Mouse (Mus musculus) olfactory bulb, adult 2 months (tissue): ENCODE results near the gene Dtnb. TPM values are rescaled to one million over a fixed set of nuclear protein-coding genes. Genes with fewer than 3 reads are reported as not detected.
A peak's percentile ranks its signal among the peaks of the same experiment; 100 is the strongest.

Source experiments
- H3K27ac ChIP-seq: fragments of 200-500 bp; 2 replicates; pipeline ENCODE4 v1.5.1; 2012; ENCODE audit warnings: low read depth, low read length; ENCODE audit not compliant: insufficient read depth
- H3K4me1 ChIP-seq: fragments of 200-500 bp; 2 replicates; pipeline ENCODE4 v1.6.1; 2012; ENCODE audit warnings: low read length; ENCODE audit not compliant: control insufficient read depth, insufficient read depth
- H3K4me3 ChIP-seq: fragments of 200-500 bp; 2 replicates; pipeline ENCODE4 v1.5.1; 2012; ENCODE audit warnings: mild to moderate bottlenecking, low read depth, low read length, moderate library complexity; ENCODE audit not compliant: insufficient read depth
- CTCF ChIP-seq: fragments of 200-500 bp; IDR thresholded peaks from 2 replicates; pipeline ENCODE4 v1.5.1; 2012; ENCODE audit warnings: low read depth, mild to moderate bottlenecking, low read length, moderate library complexity; ENCODE audit not compliant: insufficient read depth
- POLR2A ChIP-seq: fragments of 200-500 bp; IDR thresholded peaks from 2 replicates; pipeline ENCODE4 v1.6.1; 2012; ENCODE audit warnings: mild to moderate bottlenecking, low read depth, low read length, moderate library complexity; ENCODE audit not compliant: insufficient read depth
- WGBS: fragments of 180-500 bp; shearing (Covaris S2); methylation state at CpG from one replicate; pipeline ENCODE4 v1.1.7; 2018; 5-methylcytosine and 5-hydroxymethylcytosine counted together
- polyA plus RNA-seq: library from polyadenylated mRNA; stranded (reverse); fragments of >200 nt; gene quantifications from 2 replicates; pipeline ENCODE4 v1.2.4, GENCODE M21; 2012; ENCODE audit warnings: low replicate concordance; ENCODE audit not compliant: missing spikeins, insufficient read depth, insufficient read length

The Dtnb gene
- polyA plus RNA-seq, 1 experiment = not detected

GRCm38 (mm10) chr12:3619021-3619367 is 46.8 kb downstream of the Dtnb start:
- TF ChIP-seq POLR2A = no peak
- TF ChIP-seq CTCF = no peak
- Histone ChIP-seq H3K27ac (no peak overlapping the region), H3K4me3 (no peak overlapping the region), H3K4me1 (no peaks in the 10 kb centered on the region)
- WGBS = 95% methylated on average over 3 of the region's 3 CpGs

GRCm38 (mm10) chr12:3626880-3627279 is 54.7 kb downstream of the Dtnb start:
- WGBS = 88% methylated on average over 4 of the region's 4 CpGs
- TF ChIP-seq POLR2A (no peak), CTCF (no peak)
- H3K4me1 ChIP-seq = no peaks in the 10 kb centered on the region
- no peak overlapping the region for H3K4me3 ChIP-seq
- H3K27ac ChIP-seq = no peak overlapping the region

- 49% methylated on average over 3 of the region's 3 CpGs for WGBS
- Histone ChIP-seq H3K4me3 (no peak overlapping the region), H3K4me1 (no peaks in the 10 kb centered on the region), H3K27ac (no peak overlapping the region)
- TF ChIP-seq CTCF (no peak), POLR2A (no peak)
Measured at GRCm38 (mm10) chr12:3641931-3642330, 69.8 kb downstream of the Dtnb start.

- H3K4me3 ChIP-seq = no peak overlapping the region
- 45% methylated on average over 7 of the region's 7 CpGs for WGBS
- H3K4me1 ChIP-seq = peaks cover 2% of the 10 kb centered on the region; the same call in 1 of the 2 replicates
- no peak overlapping the region for H3K27ac ChIP-seq
- TF ChIP-seq CTCF = no peak
- TF ChIP-seq POLR2A = no peak
Measured at GRCm38 (mm10) chr12:3656799-3657198, 84.6 kb downstream of the Dtnb start.

- TF ChIP-seq POLR2A = no peak
- TF ChIP-seq CTCF = no peak
- Histone ChIP-seq H3K4me3 (no peak overlapping the region), H3K4me1 (peaks cover 2% of the 10 kb centered on the region; the same call in 1 of the 2 replicates), H3K27ac (no peak overlapping the region)
- 65% methylated on average over 4 of the region's 4 CpGs for WGBS
Measured at GRCm38 (mm10) chr12:3657234-3657633, 85.1 kb downstream of the Dtnb start.

- no peak for TF ChIP-seq POLR2A
- TF ChIP-seq CTCF = no peak
- Histone ChIP-seq H3K4me3 (no peak overlapping the region), H3K4me1 (peaks cover 5% of the 10 kb centered on the region), H3K27ac (no peak overlapping the region)
- 75% methylated on average over 10 of the region's 10 CpGs for WGBS
Measured at GRCm38 (mm10) chr12:3657786-3658185, 85.6 kb downstream of the Dtnb start.

- no peak overlapping the region for H3K27ac ChIP-seq
- TF ChIP-seq CTCF (no peak), POLR2A (no peak)
- peaks cover 9% of the 10 kb centered on the region for H3K4me1 ChIP-seq
- 80% methylated on average over 4 of the region's 4 CpGs for WGBS
- no peak overlapping the region for H3K4me3 ChIP-seq
Measured at GRCm38 (mm10) chr12:3659554-3660311, 87.6 kb downstream of the Dtnb start.

GRCm38 (mm10) chr12:3660985-3661635 is 88.9 kb downstream of the Dtnb start:
- Histone ChIP-seq H3K4me3 (no peak overlapping the region), H3K27ac (peak overlapping the region; percentile 35), H3K4me1 (peaks cover 9% of the 10 kb centered on the region)
- WGBS = 41% methylated on average over 1 of the region's 1 CpGs
- TF ChIP-seq CTCF (no peak), POLR2A (no peak)

GRCm38 (mm10) chr12:3662660-3663059 is 90.5 kb downstream of the Dtnb start:
- peak overlapping the region; percentile 29; the same call in 1 of the 2 replicates for H3K27ac ChIP-seq
- H3K4me1 ChIP-seq = peaks cover 9% of the 10 kb centered on the region
- H3K4me3 ChIP-seq = no peak overlapping the region
- TF ChIP-seq CTCF (no peak), POLR2A (no peak)

GRCm38 (mm10) chr12:3663386-3663785 is 91.2 kb downstream of the Dtnb start:
- 84% methylated on average over 7 of the region's 7 CpGs for WGBS
- H3K4me1 ChIP-seq = peaks cover 9% of the 10 kb centered on the region
- H3K4me3 ChIP-seq = no peak overlapping the region
- no peak overlapping the region for H3K27ac ChIP-seq
- no peak for TF ChIP-seq POLR2A
- TF ChIP-seq CTCF = no peak
